Mouse (Mus musculus): ENCODE measurements around the gene Nprl3. TPM values are rescaled to one million over a fixed set of nuclear protein-coding genes. Genes with fewer than 3 reads are reported as not detected.
"Not testable (repeated sequence)": the region's sequence is repeated elsewhere in the genome, so short reads cannot be mapped to it uniquely, and the experiment has no call there.

The Nprl3 gene
- total RNA-seq (2021) = 10 to 100 TPM; 55.9 to 60.0 TPM

GRCm38 (mm10) chr11:32267188-32267884 lies at the start of gene Nprl3:
Gene Nprl3 (minus strand): TSS chr11:32267707.
- peak; percentile 93 to 98 for DNase-seq (ENCODE audit: extremely low spot score in 1 of 2, low spot score in 2 of 2)
- intact Hi-C loops (cut with DNase I) = no loop called here

GRCm38 (mm10) chr11:32316009-32316408 lies 48.5 kb upstream of the Nprl3 start:
- intact Hi-C loops (cut with DNase I) = no loop called here
- DNase-seq (ENCODE audit: extremely low spot score in 1 of 2, low spot score in 2 of 2) = no peak

GRCm38 (mm10) chr11:32309928-32310327 lies 42.4 kb upstream of the Nprl3 start:
- DNase-seq (ENCODE audit: extremely low spot score in 1 of 2, low spot score in 2 of 2) = no peak
- intact Hi-C loops (cut with DNase I) = no loop called here

- no peak for DNase-seq (ENCODE audit: extremely low spot score in 1 of 2, low spot score in 2 of 2)
- intact Hi-C loops (cut with DNase I) = no loop called here
Measured at GRCm38 (mm10) chr11:32309446-32309845, 41.9 kb upstream of the Nprl3 start.

- no peak for DNase-seq (ENCODE audit: extremely low spot score in 1 of 2, low spot score in 2 of 2)
- intact Hi-C loops (cut with DNase I) = no loop called here
Measured at GRCm38 (mm10) chr11:32307006-32307405, 39.5 kb upstream of the Nprl3 start.

- intact Hi-C loops (cut with DNase I) = no loop called here
- DNase-seq (ENCODE audit: extremely low spot score in 1 of 2, low spot score in 2 of 2) = no peak
Measured at GRCm38 (mm10) chr11:32303455-32303854, 35.9 kb upstream of the Nprl3 start.

- intact Hi-C loops (cut with DNase I) = no loop called here
- DNase-seq (ENCODE audit: extremely low spot score in 1 of 2, low spot score in 2 of 2) = peak in 1 of 2 experiments; percentile 31
Measured at GRCm38 (mm10) chr11:32302824-32303419, 35.4 kb upstream of the Nprl3 start.

- no peak for DNase-seq (ENCODE audit: extremely low spot score in 1 of 2, low spot score in 2 of 2)
- intact Hi-C loops (cut with DNase I) = no loop called here
Measured at GRCm38 (mm10) chr11:32301506-32301905, 34.0 kb upstream of the Nprl3 start.

GRCm38 (mm10) chr11:32300279-32301267 lies 33.1 kb upstream of the Nprl3 start:
- no peak for DNase-seq (ENCODE audit: extremely low spot score in 1 of 2, low spot score in 2 of 2)
- intact Hi-C loops (cut with DNase I) = no loop called here

- intact Hi-C loops (cut with DNase I) = not testable (repeated sequence)
- DNase-seq (ENCODE audit: extremely low spot score in 1 of 2, low spot score in 2 of 2) = peak; percentile 31 to 63
Measured at GRCm38 (mm10) chr11:32299865-32300264, 32.4 kb upstream of the Nprl3 start, which contains the start of gene Hbq1a. Gene Hbq1a (plus strand): TSS chr11:32300069.

GRCm38 (mm10) chr11:32298532-32298918 lies 31.0 kb upstream of the Nprl3 start:
- DNase-seq (ENCODE audit: extremely low spot score in 1 of 2, low spot score in 2 of 2) = no peak
- intact Hi-C loops (cut with DNase I) = no loop called here

GRCm38 (mm10) chr11:32297866-32298531 lies 30.5 kb upstream of the Nprl3 start:
- DNase-seq (ENCODE audit: extremely low spot score in 1 of 2, low spot score in 2 of 2) = no peak
- intact Hi-C loops (cut with DNase I) = no loop called here

- DNase-seq (ENCODE audit: extremely low spot score in 1 of 2, low spot score in 2 of 2); intact Hi-C loops (cut with DNase I): not testable (repeated sequence)
Measured at GRCm38 (mm10) chr11:32297417-32297816, 29.9 kb upstream of the Nprl3 start.

- intact Hi-C loops (cut with DNase I) = not testable (repeated sequence)
Measured at GRCm38 (mm10) chr11:32296203-32296602, 28.7 kb upstream of the Nprl3 start, which contains the start of gene Hba-a2. Gene Hba-a2 (plus strand): TSS chr11:32296489.

GRCm38 (mm10) chr11:32293479-32293878 lies 26.0 kb upstream of the Nprl3 start:
- DNase-seq (ENCODE audit: extremely low spot score in 1 of 2, low spot score in 2 of 2); intact Hi-C loops (cut with DNase I): not testable (repeated sequence)

More at GRCm38 (mm10) chr11:32296203-32296602, 28.7 kb upstream of the Nprl3 start, which contains the start of gene Hba-a2:
- not testable (repeated sequence) for DNase-seq (ENCODE audit: extremely low spot score in 1 of 2, low spot score in 2 of 2)

GRCm38 (mm10) chr11:32292819-32293218 lies 25.3 kb upstream of the Nprl3 start:
- intact Hi-C loops (cut with DNase I); DNase-seq (ENCODE audit: extremely low spot score in 1 of 2, low spot score in 2 of 2): not testable (repeated sequence)

- DNase-seq (ENCODE audit: extremely low spot score in 1 of 2, low spot score in 2 of 2) = no peak
- intact Hi-C loops (cut with DNase I) = loop anchor here (5.0 kb wide), 1 partner anchor 105 kb away; no protein-coding TSS in a partner anchor
Measured at GRCm38 (mm10) chr11:32287493-32287825, 20.0 kb upstream of the Nprl3 start.

GRCm38 (mm10) chr11:32286695-32287492 lies 19.4 kb upstream of the Nprl3 start, which contains the start of gene Hbq1b:
Gene Hbq1b (plus strand): TSS chr11:32286965.
- DNase-seq (ENCODE audit: extremely low spot score in 1 of 2, low spot score in 2 of 2) = peak; percentile 79 to 80
- intact Hi-C loops (cut with DNase I) = loop anchor here (5.0 kb wide), 1 partner anchor 105 kb away; no protein-coding TSS in a partner anchor

Measured in left cerebral cortex, postnatal 10 days (tissue).